Mouse (Mus musculus) olfactory bulb, adult 2 months (tissue): ENCODE results near the gene Pole. TPM values are rescaled to one million over a fixed set of nuclear protein-coding genes. Genes with fewer than 3 reads are reported as not detected.

Source experiments
- H3K27ac ChIP-seq: fragments of 200-500 bp; 2 replicates; pipeline ENCODE4 v1.5.1; 2012; ENCODE audit warnings: low read depth, low read length; ENCODE audit not compliant: insufficient read depth
- H3K4me1 ChIP-seq: fragments of 200-500 bp; 2 replicates; pipeline ENCODE4 v1.6.1; 2012; ENCODE audit warnings: low read length; ENCODE audit not compliant: control insufficient read depth, insufficient read depth
- H3K4me3 ChIP-seq: fragments of 200-500 bp; 2 replicates; pipeline ENCODE4 v1.5.1; 2012; ENCODE audit warnings: mild to moderate bottlenecking, low read depth, low read length, moderate library complexity; ENCODE audit not compliant: insufficient read depth
- CTCF ChIP-seq: fragments of 200-500 bp; IDR thresholded peaks from 2 replicates; pipeline ENCODE4 v1.5.1; 2012; ENCODE audit warnings: low read depth, mild to moderate bottlenecking, low read length, moderate library complexity; ENCODE audit not compliant: insufficient read depth
- POLR2A ChIP-seq: fragments of 200-500 bp; IDR thresholded peaks from 2 replicates; pipeline ENCODE4 v1.6.1; 2012; ENCODE audit warnings: mild to moderate bottlenecking, low read depth, low read length, moderate library complexity; ENCODE audit not compliant: insufficient read depth
- WGBS: fragments of 180-500 bp; shearing (Covaris S2); methylation state at CpG from one replicate; pipeline ENCODE4 v1.1.7; 2018; 5-methylcytosine and 5-hydroxymethylcytosine counted together
- polyA plus RNA-seq: library from polyadenylated mRNA; stranded (reverse); fragments of >200 nt; gene quantifications from 2 replicates; pipeline ENCODE4 v1.2.4, GENCODE M21; 2012; ENCODE audit warnings: low replicate concordance; ENCODE audit not compliant: missing spikeins, insufficient read depth, insufficient read length

The Pole gene
- polyA plus RNA-seq, 1 experiment = not detected

DNA sequence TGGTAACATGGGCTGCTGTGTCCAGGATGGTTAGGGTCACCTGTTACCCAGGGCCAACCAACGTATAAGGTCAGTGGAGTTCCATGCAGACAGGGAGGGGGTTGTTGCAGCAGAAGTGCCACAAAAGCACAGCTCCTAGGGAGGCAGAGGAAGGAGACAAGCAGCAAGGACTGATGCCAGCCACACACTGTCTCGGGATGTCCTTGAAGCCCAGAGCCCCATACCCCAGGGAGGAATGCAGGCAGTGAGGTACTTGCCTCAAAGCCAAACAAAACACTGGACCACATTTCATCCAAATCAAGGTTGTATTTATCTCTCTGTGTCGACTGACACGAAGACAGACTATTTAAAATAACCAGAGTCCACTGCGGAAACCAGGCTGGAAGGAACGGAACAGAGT lies 75.4 kb downstream of the Pole start:
- Histone ChIP-seq H3K27ac (no peak overlapping the region), H3K4me1 (peaks cover 4% of the 10 kb centered on the region; the same call in 1 of the 2 replicates), H3K4me3 (no peak overlapping the region)
- 89% methylated on average over 6 of the region's 6 CpGs for WGBS
- TF ChIP-seq CTCF = no peak
- no peak for TF ChIP-seq POLR2A

DNA sequence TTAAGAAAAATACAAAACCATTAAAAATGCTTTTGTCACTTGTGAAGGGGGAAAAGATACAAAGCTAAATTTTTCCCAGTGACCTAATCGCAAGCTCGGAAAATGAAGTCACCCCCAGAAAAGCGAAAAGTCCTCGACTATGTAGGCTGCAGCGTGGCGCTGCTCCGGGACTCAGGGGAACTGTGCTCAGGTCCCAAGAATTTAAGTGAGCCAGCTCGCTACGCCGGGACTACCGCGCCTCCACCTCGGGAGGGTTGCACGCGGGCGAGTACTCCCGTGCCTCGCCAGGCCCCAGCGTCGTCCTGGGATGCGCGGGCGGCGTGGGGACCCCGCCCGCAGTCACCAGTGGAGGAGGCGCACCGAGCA lies 76.7 kb downstream of the Pole start:
- Histone ChIP-seq H3K27ac (no peak overlapping the region), H3K4me3 (peak overlapping the region; percentile 47), H3K4me1 (peaks cover 4% of the 10 kb centered on the region; the same call in 1 of the 2 replicates)
- no peak for TF ChIP-seq POLR2A
- no peak; the same call in 1 of the 2 replicates for TF ChIP-seq CTCF
- WGBS = 10% methylated on average over 28 of the region's 28 CpGs

DNA sequence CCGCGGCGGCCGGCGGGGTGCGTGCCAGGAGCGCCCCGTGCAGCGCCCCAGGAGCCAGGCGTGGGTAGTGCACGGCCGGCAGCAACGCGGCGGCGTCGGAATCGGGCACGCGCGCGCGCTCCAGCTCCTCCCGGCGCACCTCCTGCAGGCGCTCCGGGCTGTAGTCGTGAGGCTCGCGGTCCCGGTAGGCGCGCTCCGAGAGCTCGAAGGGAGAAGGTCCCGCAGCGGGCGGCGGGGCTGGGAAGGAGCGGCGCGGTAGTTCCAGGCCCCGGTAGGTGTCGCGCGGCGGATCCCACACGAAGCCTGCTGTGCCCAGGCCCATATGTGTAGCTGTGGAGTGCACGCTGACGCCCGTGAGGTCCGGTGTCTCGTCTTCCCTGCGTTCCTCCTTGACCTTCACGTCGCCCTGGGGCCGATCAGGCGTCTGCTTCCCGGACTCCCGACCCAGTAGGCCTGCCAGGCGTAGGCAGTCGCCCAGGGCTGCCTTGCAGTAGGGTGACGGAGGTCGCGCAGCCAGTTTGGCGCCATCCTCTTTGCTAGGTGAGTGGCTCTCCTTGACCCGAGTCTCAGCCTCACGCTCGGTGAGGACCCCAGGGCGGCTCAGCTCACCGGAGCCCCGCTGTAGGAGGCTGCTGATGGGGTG lies 77.2 kb downstream of the Pole start:
- 13% methylated on average over 72 of the region's 72 CpGs for WGBS
- peaks cover 4% of the 10 kb centered on the region; the same call in 1 of the 2 replicates for H3K4me1 ChIP-seq
- H3K27ac ChIP-seq = no peak overlapping the region
- TF ChIP-seq POLR2A = peak; percentile 36; the same call in 1 of the 2 replicates
- TF ChIP-seq CTCF = peak; percentile 67; the same call in 1 of the 2 replicates
- peak overlapping the region; percentile 47 for H3K4me3 ChIP-seq

DNA sequence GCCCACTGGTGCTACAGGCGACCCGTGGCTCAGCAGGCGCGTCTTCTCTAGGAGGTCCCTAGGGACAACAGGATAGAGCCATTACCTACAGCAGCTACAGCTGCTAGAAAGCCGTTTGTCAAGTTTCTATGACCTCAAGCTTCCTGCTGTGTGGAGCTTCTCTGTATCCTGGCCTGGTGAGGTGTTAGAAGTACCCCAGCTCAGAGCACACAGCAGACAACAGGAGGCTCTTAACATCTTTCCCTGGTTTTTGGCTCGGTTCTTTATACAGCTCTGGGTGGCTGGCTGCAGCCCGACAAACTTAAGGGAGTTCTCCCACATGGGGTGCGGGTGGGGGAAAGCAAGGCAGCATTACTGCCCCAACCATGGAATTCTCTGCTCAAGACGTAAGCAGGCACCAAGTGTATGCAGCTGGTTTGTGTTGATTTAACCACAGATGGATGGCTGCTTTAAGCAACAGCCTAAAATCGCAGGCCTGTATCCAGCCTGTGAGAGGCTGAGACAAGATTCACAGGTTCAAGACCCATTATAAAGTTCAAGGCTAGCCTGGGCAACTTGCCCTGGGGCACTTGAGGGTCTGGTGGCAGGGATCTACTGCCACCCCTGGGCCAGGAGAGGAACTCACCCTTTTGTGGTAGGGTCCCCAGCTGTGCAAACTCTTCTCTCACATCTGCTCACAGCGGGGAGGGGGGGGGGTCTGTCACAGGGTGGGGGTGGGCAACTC lies 77.9 kb downstream of the Pole start:
- peak overlapping the region; percentile 47 for H3K4me3 ChIP-seq
- no peak overlapping the region for H3K27ac ChIP-seq
- no peak for TF ChIP-seq CTCF
- no peak for TF ChIP-seq POLR2A
- 65% methylated on average over 11 of the region's 11 CpGs for WGBS
- H3K4me1 ChIP-seq = peaks cover 4% of the 10 kb centered on the region; the same call in 1 of the 2 replicates

DNA sequence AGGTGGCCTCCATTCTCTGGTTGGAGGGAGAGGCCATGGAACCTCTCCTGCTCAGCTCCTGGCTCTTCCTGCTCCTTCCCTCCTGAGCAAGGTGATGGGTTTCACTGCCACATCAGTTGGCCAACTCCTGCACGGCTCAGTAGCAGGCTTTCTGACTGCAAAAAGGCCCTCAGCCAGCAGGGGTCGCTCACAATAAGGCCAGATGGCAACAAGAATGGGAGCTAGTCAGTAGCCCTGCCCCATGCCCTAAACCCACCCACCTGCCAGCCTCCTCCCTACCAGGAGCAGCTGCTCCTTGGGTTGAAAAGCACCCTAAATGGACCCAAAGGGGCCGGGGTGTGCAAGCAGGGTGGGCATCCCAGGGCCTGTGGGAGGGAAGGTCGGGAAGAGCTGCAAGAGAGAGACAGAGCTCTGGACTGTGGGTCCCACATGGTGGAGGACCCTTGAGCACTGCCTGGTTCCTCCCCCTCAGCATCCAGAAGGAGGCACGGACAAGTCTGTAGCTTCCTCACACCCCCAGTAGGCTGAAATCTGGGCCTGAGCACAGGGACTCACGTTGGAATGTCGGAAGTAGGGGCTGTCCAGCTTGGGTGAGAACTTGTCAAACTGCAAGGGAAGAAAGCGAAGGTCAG lies 90.8 kb downstream of the Pole start:
- no peak overlapping the region for H3K27ac ChIP-seq
- TF ChIP-seq POLR2A (no peak), CTCF (peak; percentile 67)
- H3K4me1 ChIP-seq = peaks cover 20% of the 10 kb centered on the region
- 46% methylated on average over 8 of the region's 8 CpGs for WGBS
- no peak overlapping the region for H3K4me3 ChIP-seq

DNA sequence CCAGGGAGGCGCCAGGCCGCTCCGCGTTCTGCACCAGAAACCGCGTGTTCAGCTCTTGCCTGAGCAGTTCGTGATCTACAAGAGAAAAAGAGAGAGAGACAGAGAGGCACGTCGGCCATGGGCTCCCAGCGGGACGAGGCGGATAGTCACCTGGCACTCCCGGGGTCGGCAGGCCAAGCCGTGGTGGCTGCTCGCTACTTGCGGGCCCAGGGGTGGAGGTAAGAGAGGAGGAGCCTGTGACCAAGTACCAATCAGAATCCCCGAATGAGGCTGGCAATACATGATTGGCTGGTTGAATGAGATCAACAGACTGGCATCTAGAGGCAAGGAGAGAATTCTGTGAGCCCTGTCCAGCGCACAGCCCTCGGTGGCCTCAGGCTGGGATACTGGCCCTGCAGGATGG lies 92.1 kb downstream of the Pole start:
- Histone ChIP-seq H3K4me1 (peaks cover 20% of the 10 kb centered on the region), H3K4me3 (no peak overlapping the region), H3K27ac (no peak overlapping the region)
- TF ChIP-seq POLR2A (no peak), CTCF (no peak)
- WGBS = 58% methylated on average over 20 of the region's 20 CpGs

DNA sequence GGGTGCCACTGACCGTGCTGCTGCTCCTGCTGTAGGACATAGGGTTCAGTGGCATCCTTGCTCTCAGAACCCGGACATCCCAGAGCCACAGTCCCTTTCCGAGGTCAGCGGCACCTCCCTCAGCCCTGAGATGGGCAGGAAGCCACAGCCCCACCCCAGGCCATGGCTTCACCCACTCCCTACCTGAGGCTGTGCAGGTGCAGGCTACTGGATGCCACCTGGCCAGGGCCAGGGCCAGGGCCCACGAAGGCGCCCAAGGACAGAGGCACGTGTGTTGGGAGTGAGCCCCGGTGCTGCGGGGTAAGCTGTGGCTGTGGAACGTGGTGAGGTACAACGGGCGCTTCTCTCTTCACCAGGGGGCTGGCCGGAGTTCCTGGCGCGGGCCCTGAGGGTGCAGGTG lies 93.0 kb downstream of the Pole start:
- Histone ChIP-seq H3K27ac (no peak overlapping the region), H3K4me1 (peaks cover 20% of the 10 kb centered on the region), H3K4me3 (no peak overlapping the region)
- TF ChIP-seq POLR2A (no peak), CTCF (no peak)
- whole genome bisulfite sequencing = 91% methylated on average over 15 of the region's 15 CpGs

DNA sequence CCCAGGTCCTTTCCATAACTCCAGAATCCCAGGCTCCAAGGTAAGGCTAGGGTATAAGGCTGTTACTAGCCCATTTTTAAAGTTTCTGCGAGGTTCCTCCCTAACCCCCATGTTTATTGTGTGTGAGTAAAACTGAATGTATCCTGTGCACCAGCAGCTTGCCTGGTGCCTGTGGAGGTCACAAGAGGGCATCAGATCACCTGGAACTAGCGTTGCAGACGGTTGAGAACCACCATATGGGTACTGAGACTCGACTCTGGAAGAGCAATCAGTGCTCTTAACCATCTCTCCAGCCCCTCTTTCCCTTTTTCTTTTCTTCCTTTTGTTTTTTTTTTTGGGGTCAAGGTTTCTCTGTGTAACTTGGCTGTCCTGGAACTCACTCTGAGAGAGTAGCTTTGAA lies 93.7 kb downstream of the Pole start:
- no peak overlapping the region for H3K27ac ChIP-seq
- H3K4me1 ChIP-seq = peaks cover 27% of the 10 kb centered on the region
- H3K4me3 ChIP-seq = no peak overlapping the region
- 94% methylated on average over 4 of the region's 4 CpGs for WGBS
- TF ChIP-seq POLR2A = no peak
- no peak for TF ChIP-seq CTCF

DNA sequence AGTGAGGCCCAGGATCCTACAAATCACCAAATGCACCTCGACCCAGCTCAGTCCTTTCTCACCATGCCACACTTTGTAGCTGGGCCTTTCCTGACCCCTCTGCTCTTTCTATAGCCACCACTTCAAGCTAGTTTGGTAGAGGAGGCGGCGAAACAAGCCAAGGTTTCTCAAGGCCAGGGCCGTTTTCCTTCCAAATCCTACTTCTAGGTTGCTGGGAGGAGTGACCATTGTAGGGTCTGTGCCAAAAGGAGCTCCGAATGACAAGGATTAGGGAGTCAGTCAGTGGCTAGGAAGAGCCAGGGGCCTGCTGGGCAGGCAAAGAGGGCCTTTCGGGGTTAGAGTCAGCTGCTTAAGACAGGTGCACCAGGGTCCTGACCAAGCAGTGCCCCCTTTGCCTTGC lies 98.4 kb downstream of the Pole start:
- H3K27ac ChIP-seq = no peak overlapping the region
- H3K4me1 ChIP-seq = peaks cover 26% of the 10 kb centered on the region
- no peak overlapping the region for H3K4me3 ChIP-seq
- WGBS = 71% methylated on average over 6 of the region's 6 CpGs
- no peak for TF ChIP-seq POLR2A
- no peak for TF ChIP-seq CTCF
